21 mouse cellular contexts compared by ENCODE assay signal in genomic region chr12:46248402-46249018, GRCm38 (mm10).
A peak's percentile ranks its signal among the peaks of the same experiment; 100 is the strongest.
DNase-seq lines count a peak whose midpoint lies in the region; ATAC-seq and TF ChIP-seq lines count a peak whose summit lies in the region.
"Had no signal": no experiment of that assay in that cellular context is flagged by ENCODE, and none has a peak within 500 bp of the region (broad histone marks: within the 10 kb centered on the region; RNA-seq: fewer than 3 reads in every experiment).

No protein-coding gene starts in this region.

- no peaks in the 10 kb centered on the region for H3K36me3 ChIP-seq in hindbrain, postnatal 0 days (ENCODE audit: insufficient read depth, low read length)
- H3K36me3 ChIP-seq in hindbrain, embryonic 10.5 days, result no peaks in the 10 kb centered on the region
- H3K36me3 ChIP-seq in neural tube, embryonic 15.5 days, result no peaks in the 10 kb centered on the region
- H3K36me3 ChIP-seq: embryonic facial prominence, embryonic 15.5 days; G1E; heart, embryonic 15.5 days; limb, embryonic 10.5 days; neural tube, embryonic 13.5 days had no signal

- TF ChIP-seq CTCF in hindbrain, postnatal 0 days (IDR thresholded peaks at IDR 0.05; ENCODE audit: low read depth), result no peak

- no peaks in the 10 kb centered on the region for H3K27me3 ChIP-seq in hindbrain, postnatal 0 days (ENCODE audit: insufficient read depth, low read length)
- H3K27me3 ChIP-seq in hindbrain, embryonic 10.5 days (ENCODE audit: insufficient read depth, poor library complexity, severe bottlenecking), result no peaks in the 10 kb centered on the region
- H3K27me3 ChIP-seq in neural tube, embryonic 15.5 days (replicated peaks), result no peaks in the 10 kb centered on the region
- H3K27me3 ChIP-seq: embryonic facial prominence, embryonic 15.5 days; heart, embryonic 15.5 days; neural tube, embryonic 13.5 days had no signal

- H3K4me3 ChIP-seq in hindbrain, postnatal 0 days (ENCODE audit: low read length), result no peak overlapping the region
- H3K4me3 ChIP-seq in hindbrain, embryonic 10.5 days, result no peak overlapping the region
- H3K4me3 ChIP-seq in neural tube, embryonic 15.5 days (replicated peaks), result no peak overlapping the region
- H3K4me3 ChIP-seq: embryonic facial prominence, embryonic 15.5 days; heart, embryonic 15.5 days; limb, embryonic 10.5 days; neural tube, embryonic 13.5 days had no signal

- no peak for ATAC-seq in hindbrain, postnatal 0 days
- ATAC-seq in neural tube, embryonic 15.5 days (ENCODE audit: low FRiP score), result no peak
- ATAC-seq: CD4-positive, CD25-positive, alpha-beta regulatory T cell, adult 4 months; inflammation-experienced regulatory T-cells, adult 6 months had no signal

- H3K9me3 ChIP-seq in hindbrain, postnatal 0 days (ENCODE audit: low read length), result no peaks in the 10 kb centered on the region
- H3K9me3 ChIP-seq in hindbrain, embryonic 10.5 days, result no peaks in the 10 kb centered on the region
- H3K9me3 ChIP-seq in neural tube, embryonic 15.5 days (replicated peaks), result no peaks in the 10 kb centered on the region
- H3K9me3 ChIP-seq: embryonic facial prominence, embryonic 15.5 days; G1E; heart, embryonic 15.5 days; limb, embryonic 10.5 days; neural tube, embryonic 13.5 days had no signal

- no peak overlapping the region for H3K9ac ChIP-seq in hindbrain, postnatal 0 days (replicated peaks; ENCODE audit: low read length)
- H3K9ac ChIP-seq in neural tube, embryonic 15.5 days (replicated peaks), result no peak overlapping the region
- H3K9ac ChIP-seq: embryonic facial prominence, embryonic 15.5 days; heart, embryonic 15.5 days; lung, embryonic 14.5 days; neural tube, embryonic 13.5 days had no signal

- no peak overlapping the region for H3K27ac ChIP-seq in hindbrain, postnatal 0 days
- no peak overlapping the region for H3K27ac ChIP-seq in hindbrain, embryonic 10.5 days
- no peak overlapping the region for H3K27ac ChIP-seq in neural tube, embryonic 15.5 days (replicated peaks)
- H3K27ac ChIP-seq: embryonic facial prominence, embryonic 15.5 days; heart, embryonic 15.5 days; limb, embryonic 10.5 days; macrophage; neural tube, embryonic 13.5 days had no signal

- DNase-seq in cerebellum, postnatal 10 days, result peak; percentile 43 to 63
- DNase-seq in cerebellum, adult 9-11 months, result no peak
- DNase-seq in hindbrain, postnatal 0 days (ENCODE audit: low spot score), result peak; percentile 36
- DNase-seq in hindbrain, embryonic 10.5 days (ENCODE audit: low spot score), result no peak
- DNase-seq in brain, adult 2 months (ENCODE audit: low read depth, low spot score), result peak; percentile 36
- DNase-seq in layer of hippocampus, postnatal 14 days (ENCODE audit: low spot score in 2 of 2), result peak; percentile 3 to 62
- DNase-seq in kidney, postnatal 36 days, result no peak
- DNase-seq: adrenal gland, postnatal 36 days; gastrocnemius, postnatal 10 days; heart, adult 18-20 months; lung, embryonic 14.5 days had no signal

- no peaks in the 10 kb centered on the region for H3K4me1 ChIP-seq in hindbrain, postnatal 0 days (ENCODE audit: insufficient read depth, low read length)
- no peaks in the 10 kb centered on the region for H3K4me1 ChIP-seq in hindbrain, embryonic 10.5 days (replicated peaks)
- H3K4me1 ChIP-seq in neural tube, embryonic 15.5 days, result no peaks in the 10 kb centered on the region
- H3K4me1 ChIP-seq: embryonic facial prominence, embryonic 15.5 days; heart, embryonic 15.5 days; limb, embryonic 10.5 days; neural tube, embryonic 13.5 days had no signal

- WGBS in hindbrain, postnatal 0 days, result 55% methylated on average over 1 of the region's 1 CpGs
- WGBS in hindbrain, embryonic 10.5 days, result 83% methylated on average over 1 of the region's 1 CpGs
- 69% methylated on average over 1 of the region's 1 CpGs for WGBS in neural tube, embryonic 15.5 days

- no peak overlapping the region for H3K4me2 ChIP-seq in hindbrain, postnatal 0 days (ENCODE audit: low read depth, low read length)
- H3K4me2 ChIP-seq in neural tube, embryonic 15.5 days, result no peak overlapping the region
- H3K4me2 ChIP-seq: embryonic facial prominence, embryonic 15.5 days; heart, embryonic 15.5 days; liver, embryonic 11.5 days; lung, embryonic 14.5 days; neural tube, embryonic 13.5 days had no signal

Comparison
In these comparisons a context has a peak if more than half of its experiments do, and no peak if none do; other contexts are left out.
1. DNase-seq: peak in cerebellum, postnatal 10 days (2 of 2), hindbrain, postnatal 0 days (single experiment), brain, adult 2 months (single experiment) and layer of hippocampus, postnatal 14 days (2 of 2); none in cerebellum, adult 9-11 months (single experiment), hindbrain, embryonic 10.5 days (single experiment) and kidney, postnatal 36 days (0 of 2).